Mouse (Mus musculus): Measurements from ENCODE around the gene Ilf2.
A peak's percentile ranks its signal among the peaks of the same experiment; 100 is the strongest.

Ilf2 gene

DNA sequence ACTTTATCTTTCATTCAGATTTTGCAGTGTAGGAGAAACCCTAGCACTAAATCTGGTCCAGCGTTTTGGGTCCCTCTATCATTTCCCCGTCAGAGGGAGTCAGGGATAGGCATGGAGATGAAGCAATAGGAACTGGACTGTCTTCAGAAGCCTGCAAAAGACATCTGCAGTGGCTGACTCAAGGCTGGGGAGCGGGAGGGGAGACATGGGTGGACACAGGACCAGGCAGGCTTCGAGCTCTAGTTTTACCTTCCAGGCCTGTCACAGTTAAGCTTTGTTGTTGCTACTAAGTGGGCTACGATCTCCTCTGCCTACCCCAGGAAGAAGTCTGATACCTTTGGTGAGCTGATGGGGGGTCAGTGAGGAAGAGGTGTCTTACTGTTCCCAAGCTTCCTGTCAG lies 36.4 kb downstream of the Ilf2 start:
- no peak for DNase-seq

DNA sequence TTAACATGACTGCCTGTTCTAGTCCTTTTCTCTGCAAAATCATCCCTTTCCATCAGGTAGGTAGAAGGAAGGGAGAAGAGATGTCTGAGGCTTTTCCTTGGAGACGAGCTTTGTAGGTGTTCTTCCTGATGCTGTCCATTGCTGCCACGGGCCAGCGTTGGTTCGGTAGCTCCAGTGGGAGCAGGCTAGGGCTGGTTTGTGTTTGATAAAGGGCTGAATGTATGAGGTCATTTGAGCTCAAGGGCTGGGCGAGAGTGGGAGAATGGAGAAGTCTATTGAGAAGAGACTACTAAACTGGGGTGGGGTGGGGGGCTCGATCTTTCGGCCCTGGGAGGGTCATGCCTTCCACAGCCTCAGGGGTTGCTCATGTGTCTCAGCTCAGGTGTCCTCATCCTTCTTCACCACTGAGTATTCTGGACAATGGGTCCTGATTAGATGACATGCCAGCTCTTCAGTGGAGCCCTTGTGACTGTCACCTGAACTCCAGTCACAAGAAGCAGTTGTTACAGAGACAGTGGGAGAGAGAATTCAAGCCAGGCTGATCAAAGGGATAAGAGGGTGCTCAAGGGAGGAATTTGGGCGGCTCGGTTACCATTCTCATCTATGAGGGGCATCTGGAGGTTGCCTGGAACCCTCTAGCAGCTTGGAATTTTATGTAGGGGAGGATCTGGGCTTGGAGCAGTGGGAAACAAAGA lies 37.2 kb downstream of the Ilf2 start:
- no peak for DNase-seq

DNA sequence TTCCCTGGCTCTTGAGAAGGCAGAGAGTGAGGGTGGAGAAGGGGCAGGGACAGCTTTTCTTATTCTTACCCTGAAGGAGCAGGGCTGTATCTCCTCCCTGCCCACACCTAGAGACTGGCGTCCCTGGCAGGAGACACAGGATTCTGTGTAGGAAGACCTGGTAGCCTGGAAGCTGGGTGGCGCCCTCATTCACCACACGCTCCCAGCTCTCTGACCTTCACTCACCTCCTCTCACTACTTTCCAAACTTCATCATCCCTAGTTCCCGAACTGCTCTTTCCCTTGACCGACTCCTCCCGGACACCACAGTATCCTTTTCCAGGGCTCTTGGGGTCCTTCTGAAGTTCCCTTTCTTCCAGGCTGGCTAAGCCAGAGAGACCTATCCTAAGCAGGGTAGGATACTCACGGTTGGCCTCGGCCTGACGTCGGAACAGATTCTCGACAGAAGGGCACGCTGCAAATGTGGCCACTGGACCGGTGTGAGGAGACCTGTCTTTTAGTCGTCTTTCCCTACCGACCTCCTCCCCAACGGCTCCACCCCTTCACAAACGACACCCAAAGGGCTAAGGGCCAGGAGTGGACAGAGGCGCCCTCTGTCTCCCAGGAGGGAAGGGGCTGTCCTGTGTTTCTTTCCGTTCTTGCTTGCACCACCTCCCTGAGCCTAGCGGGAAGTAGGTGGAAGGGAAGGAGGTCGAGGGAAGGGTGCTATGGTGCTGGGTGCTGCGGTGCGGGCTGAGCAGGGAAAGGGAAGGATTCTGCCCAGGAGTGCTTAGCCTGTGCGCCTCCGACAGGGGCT lies 38.1 kb downstream of the Ilf2 start, which contains the start of the genes S100a1 and S100a13:
S100a1 (minus strand) TSS at position 597 of the 795 bp plus-strand sequence.
S100a13 (plus strand) TSS at position 640 of the 795 bp plus-strand sequence.
- peak; percentile 90 to 93 for DNase-seq

DNA sequence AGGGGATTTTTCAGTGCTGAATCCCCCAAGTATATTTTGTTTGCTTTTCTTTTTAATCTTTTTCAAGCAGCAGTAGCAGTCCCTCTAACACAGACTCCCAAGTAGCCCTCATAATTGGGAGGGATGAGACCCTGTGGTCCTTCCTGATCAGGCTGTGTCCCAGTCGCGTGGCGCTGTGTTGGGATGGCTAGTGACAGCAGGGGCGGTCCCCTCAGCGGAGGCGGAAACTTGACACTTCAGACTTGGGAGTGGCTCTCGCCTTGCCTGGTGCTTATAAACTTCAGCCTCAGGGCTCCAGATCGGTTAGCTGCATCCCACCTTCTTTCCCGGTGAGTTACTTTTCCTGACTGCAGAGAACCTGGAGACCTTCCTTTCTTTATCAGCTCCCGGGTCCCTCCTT lies 38.8 kb downstream of the Ilf2 start:
- DNase-seq = peak; percentile 88 to 90

DNA sequence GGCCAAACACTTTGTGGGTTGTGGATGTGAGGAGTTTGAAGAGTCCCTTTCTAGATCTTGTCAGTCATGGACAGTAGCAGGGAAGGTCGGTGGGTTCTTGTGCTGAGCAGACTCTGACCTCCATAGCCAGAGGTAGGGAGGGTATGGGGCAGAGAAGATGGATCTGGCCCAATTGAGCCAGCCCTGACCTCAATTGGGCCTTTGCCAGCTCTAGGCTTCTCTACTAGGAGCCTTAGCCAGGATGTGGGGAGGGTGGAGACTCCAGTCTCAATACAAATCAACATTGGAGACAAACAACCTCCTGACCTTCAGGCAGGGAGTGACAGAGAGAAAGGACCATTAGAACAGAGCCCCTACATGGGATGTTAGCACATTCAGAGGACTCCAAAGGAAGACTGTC lies 39.3 kb downstream of the Ilf2 start:
- peak; percentile 65 to 80 for DNase-seq

DNA sequence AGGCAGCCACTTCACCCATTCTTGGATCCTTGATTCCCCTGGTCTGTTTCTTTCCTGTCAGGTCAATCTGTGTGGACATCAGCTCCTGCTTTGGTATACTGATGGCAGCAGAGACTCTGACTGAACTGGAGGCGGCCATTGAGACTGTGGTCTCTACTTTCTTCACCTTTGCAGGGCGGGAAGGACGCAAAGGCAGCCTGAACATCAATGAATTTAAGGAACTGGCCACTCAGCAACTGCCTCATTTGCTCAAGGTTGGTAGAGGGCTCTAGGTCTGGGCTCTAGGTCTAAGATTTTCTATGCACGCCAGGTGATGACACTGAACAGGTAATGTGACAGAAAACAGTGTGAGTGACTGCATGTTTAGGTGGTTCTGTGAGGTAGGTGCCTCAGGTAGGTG lies 39.9 kb downstream of the Ilf2 start:
- no peak for DNase-seq

DNA sequence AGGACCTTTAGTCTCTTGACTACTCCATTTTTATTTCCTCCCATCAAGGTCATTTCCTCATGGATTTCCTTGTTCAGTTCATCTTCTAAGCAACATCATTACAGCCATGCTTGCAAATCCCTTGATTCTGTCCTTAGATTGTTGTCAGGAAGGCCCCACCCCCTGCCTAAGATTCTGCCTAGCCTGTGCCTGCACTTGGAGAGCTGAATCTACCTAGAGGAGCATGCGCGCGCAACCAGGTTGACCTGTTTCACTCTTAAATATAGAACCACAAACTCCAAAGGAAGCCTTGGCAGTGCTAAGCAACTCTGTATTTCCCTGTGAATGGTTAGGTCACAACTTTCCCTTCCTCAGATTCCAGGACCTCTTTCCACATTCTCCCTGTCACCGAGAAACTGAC lies 41.8 kb downstream of the Ilf2 start:
- no peak for DNase-seq

DNA sequence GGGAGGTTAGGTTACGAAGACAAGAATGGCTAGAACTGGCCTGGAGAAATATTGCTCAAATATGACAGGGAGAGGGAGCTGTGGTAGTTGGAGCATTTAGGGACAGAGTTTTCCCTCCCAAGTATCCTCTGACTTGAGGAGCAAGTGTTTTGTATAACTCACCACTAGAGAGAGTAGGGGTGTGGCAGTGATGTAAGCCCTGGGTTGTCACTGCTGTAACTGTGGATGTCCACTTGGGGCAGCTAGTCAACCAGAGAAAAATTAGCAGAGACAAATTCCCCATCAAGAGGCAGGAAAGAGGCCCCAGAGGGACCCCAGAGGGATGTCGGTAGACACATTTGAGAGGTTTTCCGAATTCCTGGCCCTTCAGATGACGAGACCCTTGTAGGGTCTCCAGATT lies 49.5 kb downstream of the Ilf2 start:
- peak; percentile 53 to 77 for DNase-seq

DNA sequence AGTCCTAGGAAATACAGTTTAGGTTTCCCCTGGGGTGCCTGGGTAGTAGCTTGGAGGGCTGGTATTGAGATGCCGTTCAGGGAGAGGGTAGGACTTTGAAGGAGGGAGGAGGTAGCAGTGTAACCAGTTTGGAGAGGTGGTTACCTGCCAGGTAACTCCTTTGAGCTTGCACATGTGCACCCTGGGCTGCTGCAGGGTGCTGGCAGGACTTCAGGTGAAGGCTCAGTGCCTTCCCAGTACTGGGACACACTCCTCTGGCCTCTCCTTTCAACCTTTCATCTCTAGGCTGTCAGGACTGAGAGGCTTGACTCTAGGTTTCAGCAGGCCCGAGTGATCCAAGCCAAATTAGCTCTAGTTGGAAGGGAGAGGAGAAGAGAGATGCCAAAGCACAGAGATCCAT lies 50.1 kb downstream of the Ilf2 start:
- DNase-seq = no peak

DNA sequence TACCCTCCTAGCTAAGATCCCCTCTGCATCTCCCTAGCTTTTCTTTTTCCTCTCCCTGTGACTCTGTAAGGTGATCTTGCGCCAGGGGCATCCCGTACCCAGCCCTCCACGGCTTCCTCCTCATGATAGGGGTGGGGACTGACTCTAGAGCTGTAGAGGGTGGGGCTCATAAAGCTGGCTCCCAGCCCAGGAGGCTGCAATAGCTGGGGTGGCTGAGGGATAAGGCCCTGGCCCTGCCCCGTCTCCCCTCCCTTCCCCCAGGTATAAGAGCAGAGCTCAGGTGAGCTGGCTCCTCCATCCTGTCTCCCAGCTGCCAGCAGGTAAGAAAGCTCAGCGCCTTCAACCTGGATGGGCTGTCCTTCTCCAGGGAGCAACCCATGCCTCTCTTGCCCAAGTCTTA lies 50.7 kb downstream of the Ilf2 start, which contains the start of gene S100a14:
S100a14 (plus strand) TSS at position 277 of the 400 bp plus-strand sequence.
- peak; percentile 83 to 89 for DNase-seq

DNA sequence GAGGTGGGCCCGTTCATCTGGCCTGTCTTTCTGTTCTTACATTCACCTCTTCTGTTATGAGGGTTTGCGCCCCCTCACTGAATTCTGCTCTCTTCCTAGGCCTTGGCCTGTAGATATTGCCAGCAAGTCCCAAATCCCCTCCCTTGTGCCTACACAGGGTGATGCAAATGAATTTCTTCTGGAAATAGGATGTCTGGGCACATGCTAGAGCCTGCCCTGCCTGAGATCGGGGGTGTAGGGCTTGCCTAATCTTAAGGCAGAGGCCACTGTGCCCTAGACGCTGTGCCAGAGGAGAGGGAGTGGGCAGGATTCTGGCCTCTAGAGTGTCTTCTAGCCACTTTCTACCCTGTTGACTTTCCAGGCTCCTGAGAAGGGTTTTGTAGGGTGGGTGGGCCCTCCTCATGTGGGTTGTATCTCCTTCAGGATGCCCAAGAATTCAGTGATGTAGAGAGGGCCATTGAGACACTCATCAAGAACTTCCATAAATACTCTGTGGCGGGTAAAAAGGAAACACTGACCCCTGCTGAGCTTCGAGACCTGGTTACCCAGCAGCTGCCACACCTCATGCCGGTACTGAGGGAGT lies 51.5 kb downstream of the Ilf2 start:
- DNase-seq = no peak

DNA sequence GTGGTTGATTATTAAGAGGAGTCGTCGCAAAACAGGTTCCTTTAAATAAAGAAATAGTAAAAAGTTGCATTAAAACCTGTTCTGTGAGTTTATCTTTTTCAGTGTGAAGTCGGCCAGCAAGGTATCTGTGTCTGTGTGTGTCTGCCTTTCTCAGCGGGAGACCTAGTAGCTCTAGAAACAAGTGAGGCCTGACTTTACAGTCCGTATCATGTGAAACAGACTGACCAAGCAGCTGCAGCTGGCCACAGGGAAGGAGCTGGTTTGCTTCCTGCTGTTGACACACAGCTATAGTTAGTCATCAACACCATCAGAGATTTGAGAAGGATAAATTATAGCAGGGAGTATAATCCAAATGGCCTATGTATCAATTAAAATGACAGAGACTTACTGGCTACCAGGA lies 55.8 kb downstream of the Ilf2 start:
- no peak for DNase-seq

DNA sequence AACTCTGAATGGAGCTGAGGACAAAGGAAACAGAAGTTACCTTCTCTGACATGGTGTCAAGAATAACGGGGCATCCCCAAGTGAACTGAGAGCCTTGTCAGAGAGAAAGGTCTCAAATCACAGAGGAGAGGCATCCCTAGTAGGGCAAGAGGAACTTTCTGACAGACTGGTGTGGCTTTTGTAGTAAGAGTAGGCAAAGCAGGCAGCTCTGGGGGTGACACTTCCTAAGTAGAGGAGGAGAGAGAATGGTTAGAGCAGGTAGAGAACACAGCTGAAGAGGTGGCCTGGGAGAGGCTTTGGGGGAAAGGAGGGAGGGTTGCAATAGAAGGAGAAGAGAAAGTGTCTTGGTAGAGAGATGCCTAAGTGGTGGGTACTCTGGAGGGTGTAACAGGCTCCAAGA lies 59.5 kb downstream of the Ilf2 start:
- no peak for DNase-seq

DNA sequence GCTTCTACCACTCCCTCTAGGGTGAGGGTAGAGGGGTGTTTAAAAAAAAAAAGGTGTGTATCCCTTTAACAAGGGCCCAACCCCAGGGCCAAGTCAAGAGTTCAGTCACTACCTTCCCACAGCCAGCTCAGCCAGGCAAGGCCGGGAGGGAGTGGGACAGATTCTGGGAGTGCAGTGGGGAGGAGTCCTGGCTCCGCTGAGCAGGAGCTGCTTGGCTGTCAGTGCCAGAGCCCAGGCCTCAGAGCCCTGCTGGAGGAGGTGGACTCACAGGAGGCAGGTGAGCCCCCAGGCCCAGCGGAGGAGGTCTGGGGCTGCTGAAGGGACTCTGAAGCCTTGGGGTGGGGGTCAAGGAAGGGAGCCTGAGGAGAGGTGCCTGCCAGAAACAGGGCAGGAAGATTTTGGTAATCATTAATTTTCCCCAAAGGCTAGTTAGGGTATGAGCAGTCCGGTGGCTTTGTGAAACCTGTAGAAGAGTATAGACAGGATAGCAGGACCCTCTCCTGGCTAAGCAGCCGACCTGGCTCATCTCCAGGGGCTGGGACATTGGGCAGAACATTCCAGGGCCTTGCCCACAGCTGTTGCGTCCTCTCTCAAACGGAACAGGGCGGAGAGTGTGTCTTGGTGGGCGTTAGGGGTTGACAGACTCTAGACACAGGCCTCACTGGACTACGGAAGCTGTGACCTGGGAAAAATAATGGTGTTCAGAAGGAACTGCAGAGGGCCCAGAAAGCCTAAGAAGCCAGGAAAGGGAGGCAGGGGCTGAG lies 61.4 kb downstream of the Ilf2 start, which contains the start of gene S100a16:
S100a16 (plus strand) TSS at position 114 of the 764 bp plus-strand sequence.
- peak; percentile 88 to 90 for DNase-seq

DNA sequence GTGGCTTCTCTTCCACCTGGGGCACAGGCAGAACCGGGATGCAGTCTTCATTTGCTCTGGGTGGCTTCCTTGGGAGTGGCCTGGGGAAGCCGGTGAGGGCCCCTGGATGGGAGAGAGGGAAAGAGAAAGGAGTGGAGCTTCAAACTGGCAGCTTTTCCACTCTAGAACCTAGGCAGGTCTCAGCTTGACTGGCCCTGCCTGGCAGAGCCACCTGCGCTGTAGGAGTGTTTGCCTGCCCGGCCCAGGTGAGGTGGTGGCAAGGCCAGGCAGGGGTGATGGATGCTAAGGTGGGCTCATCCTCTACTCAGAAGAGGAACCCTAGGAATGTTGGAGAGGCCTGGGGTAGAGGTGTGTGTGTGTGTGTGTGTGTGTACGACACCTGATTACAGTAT lies 62.0 kb downstream of the Ilf2 start:
- DNase-seq = no peak

All from lung, adult 18-20 months (tissue).